Mouse (Mus musculus) myocyte (in vitro differentiated cells): ENCODE results near the gene Sf1.

Experiments used
- MAX ChIP-seq: IDR thresholded peaks from one replicate; pipeline ENCODE4 v1.6.1; 2011; ENCODE audit warnings: low read depth, mild to moderate bottlenecking, control low read depth
- MYOD1 ChIP-seq, 3 experiments: IDR thresholded peaks; one replicate each; pipeline ENCODE4 v1.6.1; 2011; ENCODE audit warnings: control low read depth in 2 of 3, low read depth in 2 of 3, mild to moderate bottlenecking in 2 of 3, moderate library complexity in 1 of 3; ENCODE audit not compliant: insufficient read length in 2 of 3, control insufficient read depth in 1 of 3
- POLR2A ChIP-seq: IDR thresholded peaks from one replicate; pipeline ENCODE4 v1.6.1; 2011; ENCODE audit warnings: low read depth, mild to moderate bottlenecking, control low read depth, moderate library complexity; ENCODE audit not compliant: insufficient read length
- REST ChIP-seq: IDR thresholded peaks from one replicate; pipeline ENCODE4 v1.6.1; 2011; ENCODE audit warnings: mild to moderate bottlenecking, control low read depth, moderate library complexity; ENCODE audit not compliant: insufficient read depth, insufficient read length

GRCm38 (mm10) chr19:6314513-6314912 is 49.0 kb upstream of the Sf1 start:
- TF ChIP-seq POLR2A = no peak
- no peak for TF ChIP-seq REST
- TF ChIP-seq MAX = no peak
- no peak for TF ChIP-seq MYOD1 (IDR thresholded peaks at IDR 0.05; ENCODE audit: control insufficient read depth in 1 of 3, insufficient read length in 2 of 3, low read depth in 2 of 3)
